Mouse (Mus musculus): ENCODE data around the gene Fut1. TPM values are rescaled to one million over a fixed set of nuclear protein-coding genes. Genes with fewer than 3 reads are reported as not detected.
A peak's percentile ranks its signal among the peaks of the same experiment; 100 is the strongest.
"Not testable (repeated sequence)": the region's sequence is repeated elsewhere in the genome, so short reads cannot be mapped to it uniquely, and the experiment has no call there.

Gene Fut1
- polyA plus RNA-seq, 1 experiment, result 3.9 TPM

GRCm38 (mm10) chr7:45654424-45655047 lies 37.4 kb downstream of the Fut1 start:
- Histone ChIP-seq H3K27me3 (ENCODE audit: control insufficient read depth, insufficient read depth, low read length, poor library complexity, severe bottlenecking) (no peaks in the 10 kb centered on the region), H3K4me1 (ENCODE audit: control insufficient read depth, insufficient read depth, low read length) (peaks cover 3% of the 10 kb centered on the region), H3K9ac (ENCODE audit: low read depth, poor library complexity, severe bottlenecking) (peak overlapping the region; percentile 29), H3K27ac (ENCODE audit: insufficient read depth, low read length) (peak overlapping the region; percentile 64; the same call in 1 of the 2 replicates), H3K4me3 (ENCODE audit: low read depth, low read length) (peak overlapping the region; percentile 38), H3K36me3 (ENCODE audit: control insufficient read depth, insufficient read depth, low read length, poor library complexity, severe bottlenecking) (no peaks in the 10 kb centered on the region), H3K9me3 (replicated peaks; ENCODE audit: control insufficient read depth, insufficient read depth, low read length, poor library complexity, severe bottlenecking) (0 out of 2 replicates have a peak, but pooled peaks cover 3% of the 10 kb centered on the region)
- TF ChIP-seq CTCF (IDR thresholded peaks at IDR 0.05; ENCODE audit: low read depth, low read length), result no peak
- TF ChIP-seq POLR2A (IDR thresholded peaks at IDR 0.05; ENCODE audit: insufficient read depth, low read length), result no peak
- no peak for TF ChIP-seq EP300 (IDR thresholded peaks at IDR 0.05; ENCODE audit: insufficient read depth, low read depth, low read length)

- TF ChIP-seq CTCF (IDR thresholded peaks at IDR 0.05; ENCODE audit: low read depth, low read length) (no peak), POLR2A (IDR thresholded peaks at IDR 0.05; ENCODE audit: insufficient read depth, low read length) (no peak), EP300 (IDR thresholded peaks at IDR 0.05; ENCODE audit: insufficient read depth, low read depth, low read length) (no peak)
- no peak overlapping the region for H3K9ac ChIP-seq (ENCODE audit: low read depth, poor library complexity, severe bottlenecking)
- 0 out of 2 replicates have a peak, but pooled peaks cover 3% of the 10 kb centered on the region for H3K9me3 ChIP-seq (replicated peaks; ENCODE audit: control insufficient read depth, insufficient read depth, low read length, poor library complexity, severe bottlenecking)
- peaks cover 3% of the 10 kb centered on the region for H3K4me1 ChIP-seq (ENCODE audit: control insufficient read depth, insufficient read depth, low read length)
- H3K27me3 ChIP-seq (ENCODE audit: control insufficient read depth, insufficient read depth, low read length, poor library complexity, severe bottlenecking), result no peaks in the 10 kb centered on the region
- H3K4me3 ChIP-seq (ENCODE audit: low read depth, low read length), result no peak overlapping the region
- H3K27ac ChIP-seq (ENCODE audit: insufficient read depth, low read length), result no peak overlapping the region
- H3K36me3 ChIP-seq (ENCODE audit: control insufficient read depth, insufficient read depth, low read length, poor library complexity, severe bottlenecking), result no peaks in the 10 kb centered on the region
These were observed 43.8 kb downstream of the Fut1 start for GRCm38 (mm10) chr7:45660746-45661478.

- not testable (repeated sequence) for H3K27me3 ChIP-seq (ENCODE audit: control insufficient read depth, insufficient read depth, low read length, poor library complexity, severe bottlenecking); H3K9ac ChIP-seq (ENCODE audit: low read depth, poor library complexity, severe bottlenecking); H3K36me3 ChIP-seq (ENCODE audit: control insufficient read depth, insufficient read depth, low read length, poor library complexity, severe bottlenecking); H3K27ac ChIP-seq (ENCODE audit: insufficient read depth, low read length); H3K4me1 ChIP-seq (ENCODE audit: control insufficient read depth, insufficient read depth, low read length); H3K9me3 ChIP-seq (replicated peaks; ENCODE audit: control insufficient read depth, insufficient read depth, low read length, poor library complexity, severe bottlenecking); H3K4me3 ChIP-seq (ENCODE audit: low read depth, low read length)
These were observed 44.6 kb downstream of the Fut1 start for GRCm38 (mm10) chr7:45661702-45662101.

- H3K4me1 ChIP-seq (ENCODE audit: control insufficient read depth, insufficient read depth, low read length), result peaks cover 2% of the 10 kb centered on the region
- no peak overlapping the region for H3K9ac ChIP-seq (ENCODE audit: low read depth, poor library complexity, severe bottlenecking)
- H3K4me3 ChIP-seq (ENCODE audit: low read depth, low read length), result no peak overlapping the region
- TF ChIP-seq CTCF (IDR thresholded peaks at IDR 0.05; ENCODE audit: low read depth, low read length), result no peak
- no peak for TF ChIP-seq EP300 (IDR thresholded peaks at IDR 0.05; ENCODE audit: insufficient read depth, low read depth, low read length)
- TF ChIP-seq POLR2A (IDR thresholded peaks at IDR 0.05; ENCODE audit: insufficient read depth, low read length), result no peak
- H3K36me3 ChIP-seq (ENCODE audit: control insufficient read depth, insufficient read depth, low read length, poor library complexity, severe bottlenecking), result no peaks in the 10 kb centered on the region
- no peak overlapping the region for H3K27ac ChIP-seq (ENCODE audit: insufficient read depth, low read length)
- H3K9me3 ChIP-seq (replicated peaks; ENCODE audit: control insufficient read depth, insufficient read depth, low read length, poor library complexity, severe bottlenecking), result no peaks in the 10 kb centered on the region
- H3K27me3 ChIP-seq (ENCODE audit: control insufficient read depth, insufficient read depth, low read length, poor library complexity, severe bottlenecking), result no peaks in the 10 kb centered on the region
These were observed 48.4 kb downstream of the Fut1 start for GRCm38 (mm10) chr7:45665303-45666138.

- Histone ChIP-seq H3K27me3 (ENCODE audit: control insufficient read depth, insufficient read depth, low read length, poor library complexity, severe bottlenecking) (no peaks in the 10 kb centered on the region), H3K4me3 (ENCODE audit: low read depth, low read length) (no peak within 1 kb of the TSS), H3K9ac (ENCODE audit: low read depth, poor library complexity, severe bottlenecking) (no peak within 1 kb of the TSS), H3K4me1 (ENCODE audit: control insufficient read depth, insufficient read depth, low read length) (peaks cover 2% of the 10 kb centered on the region), H3K27ac (ENCODE audit: insufficient read depth, low read length) (no peak within 1 kb of the TSS), H3K36me3 (ENCODE audit: control insufficient read depth, insufficient read depth, low read length, poor library complexity, severe bottlenecking) (no peaks in the 10 kb centered on the region), H3K9me3 (replicated peaks; ENCODE audit: control insufficient read depth, insufficient read depth, low read length, poor library complexity, severe bottlenecking) (no peaks in the 10 kb centered on the region)
- TF ChIP-seq EP300 (IDR thresholded peaks at IDR 0.05; ENCODE audit: insufficient read depth, low read depth, low read length) (no peak), CTCF (IDR thresholded peaks at IDR 0.05; ENCODE audit: low read depth, low read length) (no peak), POLR2A (IDR thresholded peaks at IDR 0.05; ENCODE audit: insufficient read depth, low read length) (no peak)
These were observed 49.1 kb downstream of the Fut1 start, which contains the start of gene Fut2 for GRCm38 (mm10) chr7:45666161-45666560. Fut2 (minus strand) TSS chr7:45666394.

All from ES-Bruce4 (cell line).